Mouse (Mus musculus) embryonic facial prominence, embryonic 15.5 days (tissue): ENCODE results near the gene Tbx4. TPM values are rescaled to one million over a fixed set of nuclear protein-coding genes. Genes with fewer than 3 reads are reported as not detected.

Experiments used
- ATAC-seq: fragments of 200-750 bp; cut with Nextera tagmentation; 2 replicates; pipeline ENCODE4 v1.8.0; 2017; ENCODE audit warnings: low read depth, moderate TSS enrichment; ENCODE audit not compliant: insufficient number of reproducible peaks, low FRiP score, low TSS enrichment
- H3K27ac ChIP-seq: fragments of 300-500 bp; sonication (generic); replicated peaks from 2 replicates; pipeline ENCODE4 v1.5.1; 2015; ENCODE audit warnings: mild to moderate bottlenecking, inconsistent platforms
- H3K27me3 ChIP-seq: fragments of 300-500 bp; sonication (generic); 2 replicates; pipeline ENCODE4 v1.6.1; 2015; ENCODE audit warnings: inconsistent platforms
- H3K36me3 ChIP-seq: fragments of 300-500 bp; sonication (generic); 2 replicates; pipeline ENCODE4 v1.6.1; 2015; ENCODE audit warnings: mild to moderate bottlenecking, inconsistent platforms
- H3K4me1 ChIP-seq: fragments of 300-500 bp; sonication (generic); 2 replicates; pipeline ENCODE4 v1.6.1; 2015; ENCODE audit warnings: inconsistent platforms
- H3K4me2 ChIP-seq: fragments of 300-500 bp; sonication (generic); replicated peaks from 2 replicates; pipeline ENCODE4 v1.6.1; 2015; ENCODE audit warnings: mild to moderate bottlenecking, inconsistent platforms
- H3K4me3 ChIP-seq: fragments of 300-500 bp; sonication (generic); replicated peaks from 2 replicates; pipeline ENCODE4 v1.5.1; 2015; ENCODE audit warnings: mild to moderate bottlenecking, inconsistent platforms
- H3K9ac ChIP-seq: fragments of 300-500 bp; sonication (generic); 2 replicates; pipeline ENCODE4 v1.6.1; 2015; ENCODE audit warnings: inconsistent platforms
- H3K9me3 ChIP-seq: fragments of 300-500 bp; sonication (generic); replicated peaks from 2 replicates; pipeline ENCODE4 v1.6.1; 2016; ENCODE audit warnings: inconsistent platforms
- WGBS: fragments of 180-500 bp; shearing (Covaris S2); methylation state at CpG from one replicate; pipeline ENCODE4 v1.1.7; 2015; 5-methylcytosine and 5-hydroxymethylcytosine counted together
- polyA plus RNA-seq: library from polyadenylated mRNA; unstranded; fragments of >200 nt; fragmentation: Nextera tagmentation; extraction: Ambion mirVana; gene quantifications from 2 replicates; pipeline ENCODE4 v1.2.1, GENCODE M21; 2015

The Tbx4 gene
- polyA plus RNA-seq = 1.8 and 2.1 TPM in 2 replicates

DNA sequence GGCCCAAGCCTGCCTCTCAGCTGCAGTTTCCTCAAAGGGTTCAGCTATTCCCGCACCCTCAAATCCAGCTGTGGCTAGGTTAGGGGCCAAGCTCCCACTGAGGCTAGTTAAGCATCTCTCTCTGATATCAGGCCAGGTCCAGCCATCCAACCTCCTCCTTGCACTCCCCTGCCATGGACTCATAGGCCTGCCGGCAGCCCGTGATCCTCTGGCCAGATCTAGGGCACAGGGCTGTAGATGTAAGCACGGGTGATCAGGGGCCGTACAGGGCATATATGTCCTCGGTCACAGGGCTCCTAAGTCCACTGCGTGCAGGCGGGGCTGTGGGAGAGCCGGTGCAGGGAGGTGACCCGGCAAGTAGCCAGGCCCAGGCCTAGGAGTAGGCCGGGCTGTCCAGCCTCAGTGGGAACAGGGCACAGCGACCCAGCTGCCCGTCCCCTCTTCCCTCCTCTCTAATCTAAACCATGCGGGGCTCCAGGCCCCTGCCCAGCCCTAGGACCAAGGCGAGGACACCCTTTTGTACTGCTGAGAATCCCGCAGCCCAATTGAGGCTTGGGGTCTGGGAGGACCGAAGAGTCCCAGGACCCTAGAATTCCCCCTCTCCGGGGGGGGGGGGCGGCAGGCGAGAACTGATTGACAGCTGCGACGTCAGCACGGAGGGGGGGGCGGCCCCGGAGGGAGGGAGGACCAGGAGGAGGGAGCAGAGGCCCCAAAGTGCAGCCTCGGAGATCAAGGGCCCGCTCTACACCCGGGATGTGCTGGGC is at the start of gene Tbx4:
TSS of gene Tbx4 (plus strand) at position 758 of the 764 bp plus-strand sequence.
- no peak for ATAC-seq
- WGBS = 29% methylated on average over 24 of the region's 28 CpGs
- H3K9me3 ChIP-seq = no peaks in the 10 kb centered on the region
- peaks cover 69% of the 10 kb centered on the region for H3K27me3 ChIP-seq
- no peak within 1 kb of the TSS for H3K27ac ChIP-seq
- H3K9ac ChIP-seq = no peak within 1 kb of the TSS
- H3K4me1 ChIP-seq = peaks cover 22% of the 10 kb centered on the region
- no peak within 1 kb of the TSS for H3K4me2 ChIP-seq
- H3K36me3 ChIP-seq = no peaks in the 10 kb centered on the region
- H3K4me3 ChIP-seq = no peak within 1 kb of the TSS

DNA sequence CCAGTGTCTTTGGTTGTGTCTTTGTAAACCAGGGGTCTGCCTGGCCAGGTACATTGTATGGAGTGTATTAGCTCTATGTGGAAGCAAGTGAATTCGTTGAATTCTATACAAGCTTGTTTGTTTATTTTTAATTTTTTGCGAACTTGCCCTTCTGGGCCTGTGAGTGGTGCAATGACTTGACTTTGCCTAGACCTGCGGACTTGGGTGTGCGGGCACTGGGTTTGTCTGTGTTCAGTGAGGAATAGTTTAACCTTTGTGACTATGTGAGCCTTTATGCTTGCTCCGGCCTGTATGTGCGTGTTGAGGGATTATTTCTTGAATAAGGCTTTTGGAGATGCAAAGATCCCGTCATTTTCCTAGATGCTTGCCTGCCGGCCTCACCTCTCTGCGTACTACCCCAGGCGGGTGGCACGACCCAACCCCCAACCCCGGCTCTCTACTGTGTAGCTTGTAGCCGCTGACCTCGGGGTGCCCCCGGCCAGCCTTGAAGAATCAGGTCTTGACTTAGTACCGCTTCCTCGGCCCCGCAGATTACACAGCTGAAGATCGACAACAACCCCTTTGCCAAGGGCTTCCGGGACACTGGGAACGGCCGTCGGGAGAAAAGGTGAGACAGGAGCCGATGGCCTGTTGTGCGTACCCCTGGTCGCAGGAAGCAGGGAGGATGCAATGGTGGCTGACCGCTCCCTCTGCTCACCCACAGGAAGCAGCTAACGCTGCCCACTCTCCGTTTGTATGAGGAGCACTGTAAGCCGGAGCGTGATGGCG is 49.5 kb upstream of the Tbx4 start:
- Histone ChIP-seq H3K9ac (peak overlapping the region; percentile 80), H3K27ac (peak overlapping the region; percentile 89), H3K36me3 (no peaks in the 10 kb centered on the region), H3K4me3 (peak overlapping the region; percentile 67), H3K4me2 (peak overlapping the region; percentile 81), H3K9me3 (no peaks in the 10 kb centered on the region), H3K27me3 (peaks cover 62% of the 10 kb centered on the region), H3K4me1 (peaks cover 61% of the 10 kb centered on the region)
- ATAC-seq = no peak
- 10% methylated on average over 32 of the region's 32 CpGs for WGBS

DNA sequence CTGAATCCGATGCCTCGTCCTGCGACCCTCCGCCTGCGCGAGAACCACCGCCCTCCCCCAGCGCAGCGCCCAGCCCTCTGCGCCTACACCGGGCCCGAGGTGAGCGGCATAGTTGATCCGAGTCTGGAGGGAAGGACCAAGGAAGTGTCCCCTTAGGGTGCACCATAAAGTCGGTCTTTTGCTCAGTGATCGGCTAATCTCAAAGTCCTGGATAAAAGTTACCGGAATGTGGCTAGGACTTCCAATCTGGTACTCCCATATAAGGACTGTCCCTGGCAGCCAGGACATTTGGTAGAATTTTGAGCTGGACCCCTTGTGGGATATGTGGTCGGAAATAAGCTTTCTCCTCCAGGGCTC is 49.0 kb upstream of the Tbx4 start:
- Histone ChIP-seq H3K36me3 (no peaks in the 10 kb centered on the region), H3K27ac (peak overlapping the region; percentile 89), H3K4me3 (peak overlapping the region; percentile 67), H3K27me3 (peaks cover 57% of the 10 kb centered on the region), H3K9ac (peak overlapping the region; percentile 80), H3K9me3 (no peaks in the 10 kb centered on the region), H3K4me1 (peaks cover 60% of the 10 kb centered on the region), H3K4me2 (peak overlapping the region; percentile 81)
- WGBS = 5% methylated on average over 18 of the region's 18 CpGs
- no peak for ATAC-seq

GRCm38 (mm10) chr11:85837648-85838423 is 48.4 kb upstream of the Tbx4 start:
- Histone ChIP-seq H3K36me3 (no peaks in the 10 kb centered on the region), H3K9ac (peak overlapping the region; percentile 80), H3K4me3 (peak overlapping the region; percentile 67), H3K4me2 (peak overlapping the region; percentile 81), H3K27ac (peak overlapping the region; percentile 89), H3K4me1 (peaks cover 62% of the 10 kb centered on the region), H3K27me3 (peaks cover 60% of the 10 kb centered on the region), H3K9me3 (no peaks in the 10 kb centered on the region)
- no peak for ATAC-seq
- WGBS = 2% methylated on average over 66 of the region's 67 CpGs

DNA sequence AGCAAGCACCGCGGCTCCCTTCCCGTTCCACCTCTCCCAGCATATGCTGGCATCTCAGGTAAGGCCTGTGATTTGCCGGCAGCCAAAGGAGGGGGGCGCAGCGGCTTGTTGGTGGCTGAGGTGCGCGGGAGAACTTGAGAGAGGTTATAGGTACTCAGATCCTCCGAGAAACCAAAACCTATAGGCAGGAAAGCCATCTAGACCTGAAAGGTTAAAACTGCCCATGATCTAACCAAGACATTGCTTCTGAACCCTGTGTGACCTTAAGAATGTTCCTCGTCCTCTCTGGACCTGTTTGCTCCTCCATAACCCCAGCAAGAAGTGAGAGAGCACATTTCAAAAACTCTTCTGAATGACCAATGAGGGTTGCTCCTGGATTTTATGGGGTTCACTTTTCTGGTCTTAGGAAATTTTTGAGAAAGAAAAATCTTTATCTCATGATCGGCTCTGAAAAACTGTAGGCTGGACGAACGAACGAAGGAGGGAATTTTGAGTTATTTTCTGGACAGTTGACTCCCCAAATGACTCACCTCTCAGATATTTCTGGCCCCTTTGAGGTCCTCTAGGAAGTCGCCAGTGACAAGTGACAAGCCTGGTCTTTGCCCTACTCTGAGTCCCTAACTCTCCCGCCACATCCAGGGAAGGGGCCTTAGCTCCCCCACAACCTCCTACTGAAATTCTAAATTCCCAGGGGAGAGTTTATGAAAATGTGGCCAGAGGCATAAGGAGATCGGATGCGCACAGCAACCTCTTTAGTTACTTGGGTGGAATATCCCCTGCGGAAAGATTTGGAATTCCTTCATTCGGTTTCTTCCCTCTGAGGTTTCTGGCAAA is 47.6 kb upstream of the Tbx4 start:
- Histone ChIP-seq H3K9me3 (no peaks in the 10 kb centered on the region), H3K4me3 (peak overlapping the region; percentile 67), H3K27ac (peak overlapping the region; percentile 89), H3K4me1 (peaks cover 65% of the 10 kb centered on the region), H3K27me3 (peaks cover 61% of the 10 kb centered on the region), H3K4me2 (peak overlapping the region; percentile 81), H3K36me3 (no peaks in the 10 kb centered on the region), H3K9ac (peak overlapping the region; percentile 80)
- no peak for ATAC-seq
- 16% methylated on average over 20 of the region's 20 CpGs for WGBS

- 26% methylated on average over 7 of the region's 7 CpGs for WGBS
- peak overlapping the region; percentile 47 for H3K9ac ChIP-seq
- peak overlapping the region; percentile 67 for H3K4me3 ChIP-seq
- H3K36me3 ChIP-seq = no peaks in the 10 kb centered on the region
- H3K27me3 ChIP-seq = peaks cover 59% of the 10 kb centered on the region
- peaks cover 69% of the 10 kb centered on the region for H3K4me1 ChIP-seq
- H3K9me3 ChIP-seq = no peaks in the 10 kb centered on the region
- H3K4me2 ChIP-seq = peak overlapping the region; percentile 81
- H3K27ac ChIP-seq = peak overlapping the region; percentile 89
- ATAC-seq = no peak
These were observed 46.8 kb upstream of the Tbx4 start for GRCm38 (mm10) chr11:85839258-85840030.

- 10% methylated on average over 27 of the region's 27 CpGs for WGBS
- H3K4me2 ChIP-seq = peak overlapping the region; percentile 81
- peak overlapping the region; percentile 89 for H3K27ac ChIP-seq
- H3K4me1 ChIP-seq = peaks cover 75% of the 10 kb centered on the region
- ATAC-seq = no peak
- H3K9me3 ChIP-seq = no peaks in the 10 kb centered on the region
- peaks cover 59% of the 10 kb centered on the region for H3K27me3 ChIP-seq
- H3K36me3 ChIP-seq = no peaks in the 10 kb centered on the region
- peak overlapping the region; percentile 67 for H3K4me3 ChIP-seq
- H3K9ac ChIP-seq = peak overlapping the region; percentile 47
These were observed 46.0 kb upstream of the Tbx4 start for GRCm38 (mm10) chr11:85840031-85840802.

DNA sequence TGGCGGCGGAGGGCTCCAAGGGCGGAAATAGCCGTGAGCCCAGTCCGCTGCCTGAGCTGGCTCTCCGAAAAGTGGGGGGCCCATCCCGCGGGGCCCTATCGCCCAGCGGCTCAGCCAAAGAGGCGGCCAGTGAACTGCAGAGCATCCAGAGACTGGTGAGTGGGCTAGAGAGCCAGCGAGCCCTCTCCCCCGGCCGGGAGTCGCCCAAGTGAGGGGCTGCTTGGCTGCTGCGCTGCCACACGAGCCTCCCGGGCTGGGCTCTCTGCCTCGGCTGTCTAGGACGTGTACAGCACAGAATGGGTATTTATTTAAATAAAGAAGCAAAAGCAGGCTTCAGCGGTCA is 45.4 kb upstream of the Tbx4 start:
- Histone ChIP-seq H3K36me3 (no peaks in the 10 kb centered on the region), H3K27ac (peak overlapping the region; percentile 89), H3K4me1 (peaks cover 72% of the 10 kb centered on the region), H3K27me3 (peaks cover 54% of the 10 kb centered on the region), H3K9ac (peak overlapping the region; percentile 47), H3K4me2 (peak overlapping the region; percentile 81), H3K9me3 (no peaks in the 10 kb centered on the region), H3K4me3 (peak overlapping the region; percentile 67)
- WGBS = 7% methylated on average over 21 of the region's 21 CpGs
- no peak for ATAC-seq

DNA sequence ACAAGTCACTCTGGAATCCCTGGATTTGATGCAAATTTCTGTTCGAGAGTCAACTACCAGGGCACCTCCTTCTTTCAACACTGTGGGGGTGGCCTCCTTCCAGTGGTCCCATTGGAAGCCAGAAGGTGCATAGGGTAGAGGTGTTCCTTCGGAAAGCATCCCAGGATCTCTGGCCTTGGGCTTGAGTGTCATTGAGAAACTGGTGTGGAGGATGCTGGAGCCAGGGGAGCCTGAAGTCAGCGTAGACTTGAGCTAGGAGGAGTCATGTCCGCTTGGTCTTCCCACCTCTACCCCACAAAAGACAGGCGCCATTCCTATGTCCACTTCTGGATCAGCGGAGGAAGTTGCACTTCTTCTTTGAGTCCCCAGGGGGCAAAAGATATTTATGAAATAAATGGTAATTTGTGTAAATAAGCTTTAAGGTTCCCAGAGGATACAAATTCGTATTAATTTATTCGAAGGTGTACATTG is 45.0 kb upstream of the Tbx4 start:
- H3K36me3 ChIP-seq = no peaks in the 10 kb centered on the region
- H3K27ac ChIP-seq = peak overlapping the region; percentile 89
- peak overlapping the region; percentile 81 for H3K4me2 ChIP-seq
- no peak for ATAC-seq
- peaks cover 69% of the 10 kb centered on the region for H3K4me1 ChIP-seq
- peak overlapping the region; percentile 47; the same call in 1 of the 2 replicates for H3K9ac ChIP-seq
- 9% methylated on average over 8 of the region's 8 CpGs for WGBS
- peaks cover 53% of the 10 kb centered on the region for H3K27me3 ChIP-seq
- no peaks in the 10 kb centered on the region for H3K9me3 ChIP-seq
- H3K4me3 ChIP-seq = peak overlapping the region; percentile 67
